Comparison of ENCODE assay signal across 8 mouse cellular contexts in the genomic region with DNA sequence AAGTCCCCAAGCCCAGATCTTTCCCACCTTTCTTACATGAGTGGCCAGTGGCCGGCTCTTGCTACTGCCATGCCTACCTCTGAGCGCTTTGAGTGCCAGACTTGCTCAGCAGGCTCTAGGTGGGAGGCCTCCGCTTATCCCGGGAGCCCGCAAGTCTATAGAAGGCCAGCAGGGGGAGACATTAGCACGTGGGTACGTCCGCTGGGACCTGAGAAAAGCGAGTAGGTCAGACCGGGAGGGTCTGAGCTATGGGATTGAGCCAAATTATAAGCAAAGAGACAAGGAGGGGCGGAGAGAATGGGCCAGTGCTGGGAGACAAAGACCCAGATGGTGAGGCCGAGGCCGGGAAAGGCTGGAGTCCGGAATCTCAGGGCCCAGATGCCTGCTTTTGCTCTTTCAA. TPM values are rescaled to one million over a fixed set of nuclear protein-coding genes. Genes with fewer than 3 reads are reported as not detected.
DNase-seq lines count a peak whose midpoint lies in the region; ATAC-seq and TF ChIP-seq lines count a peak whose summit lies in the region.

No protein-coding gene starts in this region.

- TF ChIP-seq CTCF in intestine, postnatal 0 days (IDR thresholded peaks at IDR 0.05; ENCODE audit: low read depth), result peak; percentile 89
- peak; percentile 76; the same call in 1 of the 2 replicates for TF ChIP-seq CTCF in small intestine, adult 2 months (IDR thresholded peaks at IDR 0.05; ENCODE audit: extremely low read depth, insufficient read length, insufficient replicate concordance, low read depth, low read length)

- DNase-seq in urinary bladder, postnatal 10 days (ENCODE audit: low spot score), result peak; percentile 31
- no peak for DNase-seq in urinary bladder, adult 2 months (ENCODE audit: low spot score)
- peak; percentile 87 for DNase-seq in embryonic facial prominence, embryonic 10.5 days (ENCODE audit: low spot score)
- peak; percentile 98 for DNase-seq in heart, adult 11 months
- DNase-seq in left cerebral cortex, postnatal 4 days, result peak; percentile 76
- peak; percentile 96 for DNase-seq in midbrain, embryonic 11.5 days (ENCODE audit: low spot score, missing footprints)

- H3K9me3 ChIP-seq in embryonic facial prominence, embryonic 10.5 days, result peaks cover 5% of the 10 kb centered on the region; the same call in 1 of the 2 replicates
- H3K9me3 ChIP-seq in intestine, postnatal 0 days (ENCODE audit: control insufficient read depth), result no peaks in the 10 kb centered on the region
- H3K9me3 ChIP-seq in midbrain, embryonic 11.5 days (ENCODE audit: control insufficient read depth, low read length), result no peaks in the 10 kb centered on the region

- intact Hi-C loops in left cerebral cortex, postnatal 4 days (cut with DNase I), result loop anchor here (2.0 to 10.0 kb wide), 4 partner anchors 332 to 1350 kb away; no protein-coding TSS in a partner anchor

- no peak for TF ChIP-seq POLR2A in small intestine, adult 2 months (IDR thresholded peaks at IDR 0.05; ENCODE audit: low read depth, low read length)

- H3K36me3 ChIP-seq in embryonic facial prominence, embryonic 10.5 days (replicated peaks), result no peaks in the 10 kb centered on the region
- no peaks in the 10 kb centered on the region for H3K36me3 ChIP-seq in intestine, postnatal 0 days (ENCODE audit: control insufficient read depth, insufficient read depth)
- H3K36me3 ChIP-seq in midbrain, embryonic 11.5 days (ENCODE audit: control insufficient read depth, insufficient read depth, low read length), result no peaks in the 10 kb centered on the region
- no peaks in the 10 kb centered on the region for H3K36me3 ChIP-seq in small intestine, adult 2 months (ENCODE audit: control insufficient read depth, insufficient read depth, low read length)

- H3K4me3 ChIP-seq in embryonic facial prominence, embryonic 10.5 days, result peak overlapping the region; percentile 76
- no peak overlapping the region for H3K4me3 ChIP-seq in intestine, postnatal 0 days (ENCODE audit: low read depth, low read length)
- H3K4me3 ChIP-seq in midbrain, embryonic 11.5 days (ENCODE audit: low read depth, low read length), result no peak overlapping the region
- H3K4me3 ChIP-seq in small intestine, adult 2 months (ENCODE audit: low read depth, low read length), result peak overlapping the region; percentile 99

- peak overlapping the region; percentile 26; the same call in 1 of the 2 replicates for H3K9ac ChIP-seq in intestine, postnatal 0 days (ENCODE audit: low read depth, low read length)
- no peak overlapping the region for H3K9ac ChIP-seq in midbrain, embryonic 11.5 days (ENCODE audit: low read length)

- peaks cover 28% of the 10 kb centered on the region for H3K4me1 ChIP-seq in embryonic facial prominence, embryonic 10.5 days
- no peaks in the 10 kb centered on the region for H3K4me1 ChIP-seq in intestine, postnatal 0 days (replicated peaks; ENCODE audit: control insufficient read depth, insufficient read depth, low read length)
- peaks cover 6% of the 10 kb centered on the region for H3K4me1 ChIP-seq in midbrain, embryonic 11.5 days (ENCODE audit: control insufficient read depth, insufficient read depth, low read length)
- peaks cover 16% of the 10 kb centered on the region; the same call in 1 of the 2 replicates for H3K4me1 ChIP-seq in small intestine, adult 2 months (ENCODE audit: control insufficient read depth, insufficient read depth, insufficient read length, low read length)

- 0 out of 2 replicates have a peak, but pooled peaks have one; percentile 17 for ATAC-seq in intestine, postnatal 0 days
- ATAC-seq in midbrain, embryonic 11.5 days (ENCODE audit: low FRiP score), result peak; percentile 70

- peaks cover 96% of the 10 kb centered on the region for H3K27me3 ChIP-seq in embryonic facial prominence, embryonic 10.5 days (replicated peaks; ENCODE audit: low read depth, poor library complexity, severe bottlenecking)
- H3K27me3 ChIP-seq in intestine, postnatal 0 days (replicated peaks; ENCODE audit: control insufficient read depth, insufficient read depth, low read length), result no peaks in the 10 kb centered on the region
- peaks cover 3% of the 10 kb centered on the region; the same call in 1 of the 2 replicates for H3K27me3 ChIP-seq in midbrain, embryonic 11.5 days (ENCODE audit: control insufficient read depth, insufficient read depth, low read length)
- no peaks in the 10 kb centered on the region for H3K27me3 ChIP-seq in small intestine, adult 2 months (ENCODE audit: control insufficient read depth, insufficient read depth, low read length)

- WGBS in embryonic facial prominence, embryonic 10.5 days, result 21% methylated on average over 14 of the region's 14 CpGs
- 19% methylated on average over 14 of the region's 14 CpGs for WGBS in intestine, postnatal 0 days
- WGBS in midbrain, embryonic 11.5 days, result 14% methylated on average over 14 of the region's 14 CpGs
- WGBS in small intestine, adult 2 months, result 17% methylated on average over 14 of the region's 14 CpGs

- peak overlapping the region; percentile 64 for H3K4me2 ChIP-seq in intestine, postnatal 0 days (replicated peaks; ENCODE audit: low read depth)
- H3K4me2 ChIP-seq in midbrain, embryonic 11.5 days, result no peak overlapping the region

- H3K27ac ChIP-seq in embryonic facial prominence, embryonic 10.5 days (replicated peaks), result peak overlapping the region; percentile 90
- no peak overlapping the region for H3K27ac ChIP-seq in intestine, postnatal 0 days (ENCODE audit: low read depth, low read length)
- H3K27ac ChIP-seq in midbrain, embryonic 11.5 days (ENCODE audit: low read depth, low read length), result peak overlapping the region; percentile 78; the same call in 1 of the 2 replicates
- H3K27ac ChIP-seq in small intestine, adult 2 months (ENCODE audit: insufficient read depth, low read depth, low read length), result peak overlapping the region; percentile 59; the same call in 1 of the 2 replicates

RNA-seq across cellular contexts. Expression of a gene that starts 1.0 kb away (rescaled TPM):
- polyA plus RNA-seq in urinary bladder, adult 2 months (2012; rRNA removed), result 22.2 and 23.2 TPM in 2 replicates
- polyA plus RNA-seq in embryonic facial prominence, embryonic 10.5 days (2016; fragmentation: Nextera tagmentation; extraction: Ambion mirVana), result 30.2 and 33.8 TPM in 2 replicates
- polyA plus RNA-seq in intestine, postnatal 0 days (2015; fragmentation: Nextera tagmentation; extraction: Ambion mirVana), result 12.5 and 13.0 TPM in 2 replicates
- 10 to 100 TPM; 30.1 to 31.5 TPM for total RNA-seq in left cerebral cortex, postnatal 4 days (2021)
- polyA plus RNA-seq in midbrain, embryonic 11.5 days (2014; fragmentation: Nextera tagmentation; extraction: Ambion mirVana), result 34.7 and 38.3 TPM in 2 replicates
- polyA plus RNA-seq in small intestine, adult 2 months (2012; rRNA removed), result 26.2 and 86.8 TPM in 2 replicates

Comparison
In these comparisons a context has a peak if more than half of its experiments do, and no peak if none do; other contexts are left out.
1. H3K4me3 ChIP-seq: peak in embryonic facial prominence, embryonic 10.5 days (single experiment) and small intestine, adult 2 months (single experiment); none in intestine, postnatal 0 days (single experiment) and midbrain, embryonic 11.5 days (single experiment).